Mouse (Mus musculus): ENCODE results near the gene Gm17374. TPM values are rescaled to one million over a fixed set of nuclear protein-coding genes. Genes with fewer than 3 reads are reported as not detected.
A peak's percentile ranks its signal among the peaks of the same experiment; 100 is the strongest.
"Not testable (repeated sequence)": the region's sequence is repeated elsewhere in the genome, so short reads cannot be mapped to it uniquely, and the experiment has no call there.

The Gm17374 gene
- total and polyA plus RNA-seq, 2 experiments from 2014 or later = not detected

DNA sequence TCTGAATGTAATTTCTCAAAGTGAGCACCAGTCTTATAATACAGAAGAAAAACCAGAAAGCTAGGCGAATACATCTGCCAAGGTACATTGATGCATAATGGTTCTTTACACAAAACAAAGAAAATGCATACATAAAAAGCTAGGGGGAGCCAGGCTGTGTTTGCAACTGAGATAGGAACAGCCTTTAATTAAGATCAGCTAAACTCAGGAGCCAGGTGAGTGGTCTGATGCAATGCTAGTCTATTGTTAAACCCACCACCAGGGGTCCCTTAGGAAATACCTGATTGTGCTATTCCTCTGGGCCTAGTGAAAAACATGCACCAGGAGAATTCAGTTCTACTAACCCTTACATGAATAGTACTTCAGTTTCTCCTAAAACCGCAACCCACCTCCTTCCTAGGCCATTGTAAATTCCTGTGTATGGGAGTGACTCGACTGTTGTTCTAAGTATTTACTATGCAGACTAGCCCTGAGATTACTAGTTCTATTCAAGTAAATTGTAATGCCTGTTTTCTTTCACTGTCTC is 33.9 kb downstream of the Gm17374 start:
- not testable (repeated sequence) for H3K27ac ChIP-seq (ENCODE audit: low read depth, low read length); ATAC-seq (ENCODE audit: low FRiP score); H3K4me3 ChIP-seq (ENCODE audit: low read depth, low read length); H3K27me3 ChIP-seq (ENCODE audit: insufficient read depth, low read length); H3K9ac ChIP-seq (replicated peaks; ENCODE audit: low read length, poor library complexity, severe bottlenecking); H3K4me1 ChIP-seq (ENCODE audit: insufficient read depth, low read length); H3K9me3 ChIP-seq (ENCODE audit: low read length); H3K4me2 ChIP-seq (ENCODE audit: low read depth, low read length, poor library complexity, severe bottlenecking)
- 90% methylated on average over 3 of the region's 3 CpGs for WGBS
- peaks cover 35% of the 10 kb centered on the region for H3K36me3 ChIP-seq (ENCODE audit: insufficient read depth, low read length)
- peak; percentile 46 for TF ChIP-seq CTCF (IDR thresholded peaks at IDR 0.05)
- DNase-seq (ENCODE audit: low spot score) = peak; percentile 9

DNA sequence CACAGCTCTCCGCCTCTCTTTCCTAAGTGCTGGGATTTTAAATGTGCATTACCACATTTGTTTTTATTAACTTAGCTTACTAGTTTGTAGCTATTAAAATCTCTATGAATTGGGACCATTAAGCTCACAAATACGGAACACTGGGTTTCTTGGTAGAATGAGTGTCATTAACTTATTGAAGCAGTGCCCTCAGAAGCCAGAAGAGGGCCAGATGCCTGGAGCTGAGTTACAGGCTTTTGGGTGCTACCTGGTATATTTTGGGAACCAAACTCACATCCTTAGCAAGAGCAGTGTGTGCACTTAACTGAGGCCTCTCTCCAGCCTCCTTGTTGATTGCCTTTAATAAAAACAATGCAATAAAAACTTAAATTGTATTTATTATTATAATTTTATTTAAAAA is 48.9 kb downstream of the Gm17374 start:
- 84% methylated on average over 2 of the region's 2 CpGs for WGBS
- no peaks in the 10 kb centered on the region for H3K4me1 ChIP-seq (ENCODE audit: insufficient read depth, low read length)
- peak; percentile 72 for TF ChIP-seq CTCF (IDR thresholded peaks at IDR 0.05)
- no peaks in the 10 kb centered on the region for H3K9me3 ChIP-seq (ENCODE audit: low read length)
- H3K36me3 ChIP-seq (ENCODE audit: insufficient read depth, low read length) = peaks cover 32% of the 10 kb centered on the region
- H3K9ac ChIP-seq (replicated peaks; ENCODE audit: low read length, poor library complexity, severe bottlenecking) = no peak overlapping the region
- no peaks in the 10 kb centered on the region for H3K27me3 ChIP-seq (ENCODE audit: insufficient read depth, low read length)
- ATAC-seq (ENCODE audit: low FRiP score) = no peak
- H3K27ac ChIP-seq (ENCODE audit: low read depth, low read length) = no peak overlapping the region
- H3K4me3 ChIP-seq (ENCODE audit: low read depth, low read length) = no peak overlapping the region
- no peak overlapping the region for H3K4me2 ChIP-seq (ENCODE audit: low read depth, low read length, poor library complexity, severe bottlenecking)
- DNase-seq (ENCODE audit: low spot score) = peak; percentile 47

DNA sequence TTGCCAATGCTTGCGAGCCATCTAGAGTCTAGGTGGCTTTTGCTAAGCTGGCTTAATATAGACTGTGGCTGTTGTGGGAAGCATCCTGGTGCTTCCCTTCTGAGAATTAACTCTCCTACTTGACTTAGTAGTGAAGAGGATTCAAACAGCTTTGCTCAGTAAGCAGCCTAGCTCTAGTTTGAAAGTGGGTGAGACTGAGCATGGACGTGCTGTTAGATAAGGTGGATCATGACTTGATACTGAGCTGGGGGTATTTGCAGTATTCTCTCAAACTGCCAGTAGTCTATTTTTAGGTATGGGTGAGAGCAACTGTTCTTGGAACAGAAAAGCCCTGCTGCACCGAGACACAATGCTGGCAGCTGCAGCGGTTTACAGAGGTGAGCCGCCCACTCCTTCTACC is 50.7 kb downstream of the Gm17374 start:
- H3K4me2 ChIP-seq (ENCODE audit: low read depth, low read length, poor library complexity, severe bottlenecking) = no peak overlapping the region
- DNase-seq (ENCODE audit: low spot score) (no peak), ATAC-seq (ENCODE audit: low FRiP score) (no peak)
- H3K27me3 ChIP-seq (ENCODE audit: insufficient read depth, low read length) = no peaks in the 10 kb centered on the region
- H3K4me1 ChIP-seq (ENCODE audit: insufficient read depth, low read length) = no peaks in the 10 kb centered on the region
- WGBS = 91% methylated on average over 5 of the region's 5 CpGs
- H3K36me3 ChIP-seq (ENCODE audit: insufficient read depth, low read length) = peaks cover 29% of the 10 kb centered on the region
- no peaks in the 10 kb centered on the region for H3K9me3 ChIP-seq (ENCODE audit: low read length)
- H3K9ac ChIP-seq (replicated peaks; ENCODE audit: low read length, poor library complexity, severe bottlenecking) = no peak overlapping the region
- H3K4me3 ChIP-seq (ENCODE audit: low read depth, low read length) = no peak overlapping the region
- H3K27ac ChIP-seq (ENCODE audit: low read depth, low read length) = no peak overlapping the region
- no peak for TF ChIP-seq CTCF (IDR thresholded peaks at IDR 0.05)

Other genes starting within 250 kb of the Gm17374 start
- 15.2 and 19.6 TPM in 2 replicates for gene Tasp1, start 85.2 kb upstream of the Gm17374 start, total RNA-seq (2014; rRNA removed)
- 23.1 and 24.1 TPM in 2 replicates for gene Tasp1, start 85.2 kb upstream of the Gm17374 start, polyA plus RNA-seq (2015; fragmentation: Nextera tagmentation; extraction: Ambion mirVana)
- 6.4 and 8.9 TPM in 2 replicates for gene Esf1, start 18.5 kb downstream of the Gm17374 start, total RNA-seq (2014; rRNA removed)
- gene Esf1, start 18.5 kb downstream of the Gm17374 start, polyA plus RNA-seq (2015; fragmentation: Nextera tagmentation; extraction: Ambion mirVana) = 13.7 and 17.2 TPM in 2 replicates
- 33.0 and 35.2 TPM in 2 replicates for gene Ndufaf5, start 18.6 kb downstream of the Gm17374 start, total RNA-seq (2014; rRNA removed)
- 59.1 and 60.0 TPM in 2 replicates for gene Ndufaf5, start 18.6 kb downstream of the Gm17374 start, polyA plus RNA-seq (2015; fragmentation: Nextera tagmentation; extraction: Ambion mirVana)
- not detected in 2 replicates for gene Sel1l2, start 237.7 kb downstream of the Gm17374 start, total RNA-seq (2014; rRNA removed)
- not detected in 2 replicates for gene Sel1l2, start 237.7 kb downstream of the Gm17374 start, polyA plus RNA-seq (2015; fragmentation: Nextera tagmentation; extraction: Ambion mirVana)
- gene Macrod2, start 243.3 kb downstream of the Gm17374 start, total RNA-seq (2014; rRNA removed) = 35.8 and 37.3 TPM in 2 replicates
- gene Macrod2, start 243.3 kb downstream of the Gm17374 start, polyA plus RNA-seq (2015; fragmentation: Nextera tagmentation; extraction: Ambion mirVana) = 53.9 and 67.2 TPM in 2 replicates